Mouse (Mus musculus) adrenal gland, adult 8-10 months (tissue): ENCODE results near the gene Gsto2. TPM values are rescaled to one million over a fixed set of nuclear protein-coding genes. Genes with fewer than 3 reads are reported as not detected.

Source experiments
- DNase-seq: peaks from one replicate; pipeline ENCODE4 v3.0.0; 2022
- microRNA-seq, 2 experiments: library from miRNA; unstranded; fragments of <30 nt; microRNA quantifications; one replicate each; pipeline ENCODE4 v1.2.0; 2022
- total RNA-seq, 4 experiments: library from RNA; stranded (reverse); gene quantifications; 2 replicates each; pipeline ENCODE4 v1.2.4; 2022

Gene Gsto2
- total RNA-seq, 4 experiments from 2014 or later: 1.0 to 3.4 (median 1.9) TPM

DNA sequence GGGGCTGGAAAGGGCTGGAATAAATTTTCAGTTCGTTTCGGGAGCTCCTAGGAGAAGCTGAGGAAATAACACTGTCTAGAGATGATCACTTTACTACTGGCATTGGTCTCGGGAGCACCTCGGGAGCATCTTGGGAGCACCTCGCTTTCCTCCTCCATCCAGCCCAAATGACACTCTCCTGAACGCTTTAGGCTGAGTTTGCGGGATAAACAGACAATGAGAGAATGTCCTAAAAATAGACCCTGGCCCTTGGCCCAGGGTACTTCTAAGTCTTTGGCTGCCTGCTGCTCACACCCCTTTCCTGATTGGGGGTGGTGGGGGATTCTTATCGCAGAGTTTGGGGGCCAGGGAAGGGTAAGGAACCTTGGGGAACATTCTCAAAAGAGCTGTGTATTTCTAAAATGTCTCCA, 54.6 kb downstream of the Gsto2 start:
- no peak for DNase-seq

GRCm38 (mm10) chr19:47925819-47926218, 60.5 kb downstream of the Gsto2 start:
- DNase-seq: peak; percentile 47

DNA sequence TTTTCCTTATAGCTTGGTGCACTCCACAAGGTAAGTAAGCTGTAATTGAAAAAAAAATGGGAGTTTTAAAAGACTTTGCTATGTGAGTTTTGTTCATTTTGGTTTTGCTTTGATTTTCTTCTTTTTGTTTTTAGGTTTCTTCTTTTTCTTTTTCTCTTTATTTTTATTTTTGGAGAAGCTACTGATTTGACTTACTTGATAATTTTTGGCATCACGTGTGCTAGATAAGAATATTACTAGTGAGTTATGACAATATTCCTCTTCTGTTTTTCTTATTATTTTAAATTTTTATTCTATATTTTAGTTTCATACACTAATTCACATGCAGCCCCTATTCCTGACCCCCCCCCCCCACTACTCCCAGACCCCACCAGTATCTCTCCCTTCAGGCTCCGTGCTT, 61.7 kb downstream of the Gsto2 start:
- DNase-seq: no peak

- DNase-seq: no peak
These were observed 63.7 kb downstream of the Gsto2 start for GRCm38 (mm10) chr19:47929043-47929442.

DNA sequence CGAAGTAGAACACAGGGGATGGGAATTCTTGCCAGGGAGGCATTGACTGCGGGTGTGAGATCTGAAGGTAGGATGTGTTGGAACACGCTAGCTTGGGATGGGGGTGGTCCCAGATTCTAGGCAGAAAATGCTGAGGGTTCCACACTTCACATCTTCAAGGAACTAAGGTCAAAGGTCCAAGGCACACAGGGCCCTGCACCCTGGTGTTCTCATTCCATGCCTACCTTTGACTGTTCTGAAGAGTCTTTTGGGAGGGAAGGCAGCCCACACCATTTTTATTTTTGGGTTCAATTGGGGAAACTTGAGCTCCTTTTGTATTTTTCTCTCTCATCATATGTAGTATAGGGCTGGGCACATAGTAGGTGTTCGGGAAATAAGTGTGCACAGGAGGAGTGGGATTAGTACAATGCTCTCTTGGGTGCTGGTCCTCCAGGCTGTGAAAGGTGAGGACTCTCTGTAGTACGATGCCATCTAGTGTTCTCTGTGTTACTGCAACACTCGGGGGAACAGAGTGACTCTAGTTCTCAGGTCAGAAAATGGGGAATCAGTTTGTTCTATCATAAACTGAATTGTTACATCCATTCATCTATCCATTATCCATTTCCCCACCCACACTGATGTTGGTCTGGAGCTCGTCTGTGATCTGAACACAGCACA, 66.8 kb downstream of the Gsto2 start:
- DNase-seq: no peak

DNA sequence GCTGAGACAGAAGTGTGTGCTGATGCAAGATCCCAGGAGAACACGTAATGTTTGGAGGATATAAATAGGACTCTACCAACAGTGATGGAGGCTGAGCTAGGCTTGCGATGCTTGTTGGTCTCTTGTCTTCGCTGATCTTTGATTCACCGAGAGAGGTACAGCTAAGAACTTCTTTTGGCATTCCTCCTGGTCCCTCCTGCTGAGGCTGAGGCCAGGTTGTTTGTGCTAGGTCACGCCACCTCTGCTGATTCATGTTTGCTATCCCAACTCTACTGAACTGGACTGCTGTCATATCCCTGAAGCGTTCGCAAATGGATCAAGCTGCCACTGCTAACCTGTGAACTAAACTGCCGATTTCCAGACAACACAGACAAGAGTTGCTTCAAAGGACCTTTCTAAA, 68.8 kb downstream of the Gsto2 start:
- no peak for DNase-seq

- DNase-seq: no peak
These were observed 69.4 kb downstream of the Gsto2 start for GRCm38 (mm10) chr19:47934636-47935238.

DNA sequence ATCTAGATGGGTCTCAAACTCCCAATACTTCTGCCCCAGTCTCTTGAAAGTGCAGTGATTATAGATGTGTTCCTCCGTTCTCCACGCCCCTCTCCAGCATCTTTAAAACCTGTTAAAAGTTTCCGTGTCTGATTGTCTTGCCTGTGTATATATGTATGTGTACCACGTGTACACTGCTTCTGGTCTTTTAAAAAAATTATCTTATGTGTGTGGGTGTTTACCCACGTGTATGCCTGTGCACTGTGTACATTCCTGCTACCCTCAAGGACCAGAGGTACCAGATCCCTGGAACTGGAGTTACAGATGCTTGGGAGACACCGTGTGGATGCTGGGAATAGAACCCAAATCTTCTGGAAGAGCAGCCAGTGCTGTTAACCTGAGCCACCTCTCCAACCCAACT, 70.2 kb downstream of the Gsto2 start:
- no peak for DNase-seq

Small RNA genes within 50 kb of the gene (microRNA-seq; reads per million reads assigned to microRNA genes)
- gene Gm22240: 0 reads per million in 2 experiments

Other genes starting within 250 kb of the Gsto2 start
- gene Col17a1, start 173.4 kb upstream of the Gsto2 start, total RNA-seq: not detected
- 10 to 100 TPM; 73.4 to 86.9 (median 77.6) TPM for gene Sfr1, start 133.9 kb upstream of the Gsto2 start, total RNA-seq
- gene Gsto1, start 10.6 kb upstream of the Gsto2 start, total RNA-seq: 10 to 100 TPM; 63.2 to 81.2 (median 73.3) TPM
- gene Cfap43, start 53.8 kb downstream of the Gsto2 start, total RNA-seq: not detected
- gene Itprip, start 53.8 kb downstream of the Gsto2 start, total RNA-seq: 10 to 100 TPM; 12.4 to 23.1 (median 17.1) TPM
- gene Cfap58, start 72.1 kb downstream of the Gsto2 start, total RNA-seq: under 1 TPM in 3 of 4 experiments, not detected in 1; 0.07 to 0.12 (median 0.11) TPM